Mouse (Mus musculus): Measurements from ENCODE around the gene Kif1c. TPM values are rescaled to one million over a fixed set of nuclear protein-coding genes. Genes with fewer than 3 reads are reported as not detected.
A peak's percentile ranks its signal among the peaks of the same experiment; 100 is the strongest.

Kif1c gene
- total RNA-seq (2021): 100 to 1,000 TPM; 388 to 467 TPM
- long read RNA-seq, experiment 1, partial matches to known transcripts: 3 of 79 reads
- long read RNA-seq, experiment 1, other reads (novel, unspliced or antisense): 76 of 79 reads
- long read RNA-seq, experiment 2, partial matches to known transcripts: 2 of 49 reads
- long read RNA-seq, experiment 2, other reads (novel, unspliced or antisense): 47 of 49 reads

DNA sequence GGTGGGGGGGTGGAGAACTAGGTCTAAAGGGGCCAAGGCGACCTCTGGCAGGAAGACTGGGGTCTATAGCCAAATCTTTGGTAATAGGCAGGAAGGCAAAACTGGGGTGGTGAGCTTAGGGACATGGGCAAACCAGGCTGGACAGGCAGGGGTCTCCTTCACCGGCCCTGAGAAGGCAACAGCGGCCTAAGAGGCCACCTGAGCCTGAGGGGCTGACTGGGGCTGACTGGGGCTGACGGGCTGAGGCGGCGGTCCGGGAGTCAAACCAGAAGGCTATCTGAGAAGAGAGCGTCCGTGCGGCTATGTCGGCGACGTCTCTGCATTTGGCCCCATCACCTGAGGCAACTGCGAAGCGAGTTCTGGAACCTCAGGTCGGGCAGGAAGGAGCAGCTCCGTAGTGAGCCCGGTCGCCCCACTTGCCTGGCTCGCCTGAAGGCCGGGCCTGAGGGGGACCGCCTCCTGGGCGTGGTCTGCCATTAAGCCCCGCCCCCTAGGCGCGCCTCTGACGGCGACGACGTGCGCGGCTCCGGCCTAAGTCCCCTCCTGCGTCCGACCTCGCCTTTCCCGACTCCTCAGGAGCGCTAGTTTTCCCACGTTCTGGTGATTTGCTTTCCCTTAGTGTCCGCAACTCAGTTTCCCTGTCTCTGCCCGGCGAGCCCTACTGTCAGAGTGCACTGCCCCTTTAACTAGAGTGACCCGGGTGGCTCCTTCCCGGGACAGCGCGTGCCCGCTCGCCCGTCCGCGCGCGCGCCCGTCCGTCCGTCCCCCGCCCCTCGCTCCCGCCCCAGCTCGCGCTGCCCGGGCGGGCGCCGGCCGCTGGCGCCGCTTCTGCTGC, at the start of gene Kif1c, which contains the start of gene Inca1:
Gene Kif1c, plus strand, starts transcription at position 827 of the 835 bp plus-strand sequence.
Gene Inca1, minus strand, starts transcription at position 434 of the 835 bp plus-strand sequence.
- DNase-seq: peak; percentile 95

DNA sequence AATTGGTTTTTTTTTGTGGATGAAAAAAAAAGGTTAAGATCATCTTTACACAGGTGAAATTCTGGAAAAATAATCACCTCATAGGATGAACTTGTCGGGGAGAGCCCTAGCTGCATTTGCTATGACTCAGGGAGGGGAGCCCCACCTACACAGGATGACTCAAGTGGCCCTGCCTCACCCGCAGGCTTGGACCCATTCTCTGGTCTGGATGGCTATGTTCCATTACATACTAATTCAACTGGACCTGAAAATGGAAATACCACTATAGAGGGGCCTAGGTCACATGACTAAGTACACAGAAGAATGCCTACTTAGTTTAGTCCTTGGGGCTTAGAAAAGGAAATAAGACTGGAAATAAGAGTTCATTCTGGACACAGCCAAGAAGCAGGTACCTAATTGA, 49.0 kb upstream of the Kif1c start:
- DNase-seq: no peak

DNA sequence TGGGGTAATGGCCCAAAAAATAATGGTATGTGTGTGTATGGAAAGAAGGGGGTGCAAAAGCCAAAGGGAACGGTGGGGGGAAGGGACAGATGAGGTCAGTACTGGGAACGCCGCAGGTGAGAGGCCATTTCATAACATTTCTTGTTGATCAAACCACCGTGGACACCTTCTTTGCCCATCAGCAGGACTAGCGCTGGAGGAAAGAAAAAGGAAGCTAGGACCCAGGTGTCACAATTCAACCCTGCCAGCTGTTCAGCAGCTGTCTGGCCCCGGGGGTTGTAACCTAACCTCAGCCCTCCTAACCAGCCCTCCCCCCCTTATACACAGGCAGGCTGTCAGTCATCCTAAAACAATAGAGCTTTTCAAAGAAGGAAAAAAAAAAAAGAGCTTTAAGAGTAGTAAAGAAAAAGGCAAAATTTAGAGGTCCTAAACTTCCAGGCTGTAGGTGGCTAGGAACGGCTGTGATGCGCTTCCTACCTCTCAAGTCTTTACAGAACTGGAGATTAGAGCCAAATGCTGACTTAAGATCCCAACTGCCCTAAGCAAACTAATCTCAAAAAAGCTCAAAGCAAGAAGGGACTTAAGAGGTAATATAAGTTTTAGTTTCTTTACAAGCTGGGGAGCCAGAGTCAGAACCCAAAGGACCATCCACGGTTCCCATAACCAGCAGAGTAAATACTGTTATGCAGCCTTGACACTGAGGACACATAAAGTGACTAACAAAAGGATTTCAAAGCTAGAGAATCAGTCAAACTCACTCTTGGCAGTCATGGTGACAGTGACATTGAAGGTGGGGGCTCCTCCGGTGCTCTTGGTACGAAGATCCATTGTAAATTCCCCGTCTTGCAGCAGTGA, 48.1 kb upstream of the Kif1c start:
- DNase-seq: peak; percentile 29

DNA sequence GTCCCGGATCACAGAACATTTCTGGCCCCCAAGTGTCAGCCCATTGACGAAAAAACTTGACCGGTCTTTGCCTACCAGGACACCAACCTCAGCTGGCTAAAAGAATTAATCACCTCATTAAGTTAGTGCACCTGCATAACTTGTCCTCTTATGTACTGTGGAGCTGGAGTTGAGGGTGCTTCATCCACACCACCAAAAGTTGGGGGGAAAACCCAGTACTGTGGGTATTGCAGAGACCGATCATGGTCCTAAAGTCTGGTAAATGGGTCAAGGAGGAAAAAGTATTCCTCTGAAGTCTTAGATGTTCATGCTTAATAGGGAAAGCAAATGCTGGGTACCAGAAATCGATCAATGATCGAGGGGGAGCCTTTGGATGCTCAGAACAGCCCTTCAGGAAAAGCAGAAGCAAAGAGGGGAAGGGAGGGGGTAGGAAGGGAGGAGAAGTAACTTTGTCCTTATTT, 47.4 kb upstream of the Kif1c start:
- DNase-seq: no peak

DNA sequence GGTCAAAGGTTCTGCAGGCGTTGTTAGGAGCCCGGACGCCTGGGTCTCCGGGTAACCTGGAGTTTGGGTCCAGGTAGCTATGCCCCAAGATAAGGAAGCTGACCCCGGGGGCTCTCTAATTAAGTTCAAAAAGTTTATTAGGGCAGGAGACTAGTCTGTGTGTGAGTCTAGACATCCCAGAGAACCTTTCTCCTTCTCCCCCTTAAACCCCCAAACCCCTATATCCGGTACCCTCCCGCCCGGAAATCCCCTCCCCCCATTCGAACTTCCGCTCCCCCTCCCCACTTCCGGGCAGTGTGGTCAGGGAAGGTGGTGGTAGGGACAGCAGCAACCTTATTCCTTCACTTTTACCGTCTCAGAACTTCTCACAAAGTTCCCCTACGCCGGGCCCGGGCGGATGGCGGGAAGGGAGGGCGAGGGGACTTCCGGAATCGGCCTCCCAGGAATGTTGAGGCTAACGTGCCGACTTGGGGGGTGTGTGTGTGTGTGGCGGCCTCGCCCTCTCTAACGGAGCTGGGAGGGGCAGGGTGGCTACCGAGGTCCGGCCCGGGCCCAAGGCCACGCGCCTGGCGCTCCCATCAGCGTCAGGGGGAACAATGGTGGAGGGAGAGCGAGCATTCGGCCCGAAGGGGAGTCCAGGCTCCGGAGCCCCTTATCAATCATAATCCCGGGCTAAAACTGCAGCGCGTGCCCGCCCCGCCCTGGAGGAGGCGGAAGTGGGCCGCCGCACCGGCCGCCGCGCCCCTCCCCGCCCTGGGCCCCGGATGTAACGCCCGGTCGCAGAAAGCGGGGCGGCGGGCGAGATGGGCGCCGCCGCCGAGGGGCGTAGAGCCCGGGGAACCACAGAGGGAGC, 46.8 kb upstream of the Kif1c start:
- DNase-seq: peak; percentile 72

DNA sequence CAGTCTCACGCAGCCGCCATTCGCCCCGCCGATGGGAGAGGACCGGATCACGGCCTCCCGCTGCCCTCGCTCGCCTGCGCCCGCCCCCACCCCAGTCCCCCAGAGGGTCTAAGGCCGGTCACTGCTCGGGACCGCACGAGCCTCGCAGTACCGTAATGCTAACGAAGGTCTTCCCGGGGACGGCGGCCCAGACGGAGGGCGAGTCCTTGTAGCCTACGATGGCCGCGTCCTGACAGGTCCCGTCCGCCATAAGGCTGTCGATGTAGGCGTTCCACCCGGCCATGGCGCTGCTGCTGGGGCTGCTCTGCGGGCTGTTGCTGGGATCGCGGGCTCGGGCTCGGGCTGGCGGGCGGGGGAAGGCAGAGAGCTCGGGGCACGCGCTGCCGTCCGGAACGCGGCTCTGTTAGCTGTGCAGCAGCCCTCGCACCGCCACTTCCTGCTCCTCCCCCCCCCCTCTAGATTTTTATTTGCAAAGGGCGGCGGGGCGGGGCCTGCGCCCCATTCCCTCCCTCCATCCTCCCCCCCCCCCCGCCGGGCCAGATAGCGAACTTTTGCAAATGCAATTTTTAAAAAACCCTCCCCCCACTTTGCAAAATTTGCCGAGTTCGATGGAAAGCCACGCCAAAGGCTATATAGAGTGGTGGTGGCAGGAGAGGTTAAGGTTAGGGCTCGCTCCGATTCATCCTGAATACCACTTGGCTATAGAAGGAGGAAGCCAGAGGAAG, 46.0 kb upstream of the Kif1c start, which contains the start of gene Pfn1:
Gene Pfn1, minus strand, starts transcription at position 447 of the 725 bp plus-strand sequence.
- DNase-seq: peak; percentile 85

DNA sequence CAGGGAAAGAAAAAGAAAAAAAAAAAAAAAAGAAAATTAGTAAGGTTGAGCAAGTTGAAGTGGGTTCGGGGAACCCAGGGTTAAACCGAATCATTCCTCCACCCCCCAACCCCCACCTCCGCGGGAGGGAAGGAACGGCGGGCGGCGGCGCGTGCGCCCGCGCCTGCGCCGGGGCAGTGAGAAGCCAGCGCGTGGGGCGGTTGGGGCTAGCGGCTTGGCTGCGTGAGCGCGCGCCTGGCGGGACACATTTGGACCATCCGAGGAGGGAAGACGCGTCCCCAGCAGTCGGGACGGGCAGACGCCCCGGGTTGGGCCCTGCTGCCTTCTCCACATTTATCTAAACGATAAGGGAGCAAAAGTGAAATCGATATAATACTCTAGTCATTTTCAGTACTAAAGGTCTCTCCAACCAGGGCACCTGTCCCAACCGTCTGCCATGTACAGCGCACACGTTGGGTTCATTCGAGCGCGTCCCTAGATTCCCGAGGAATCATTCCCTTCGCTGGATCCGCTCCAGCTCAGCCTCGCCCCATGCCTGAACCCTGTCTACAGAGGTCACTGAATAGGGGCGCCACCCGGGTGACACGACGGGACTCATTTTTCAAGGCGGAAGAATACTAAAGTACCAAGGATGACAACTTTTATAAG, 45.3 kb upstream of the Kif1c start:
- peak; percentile 91 for DNase-seq

DNA sequence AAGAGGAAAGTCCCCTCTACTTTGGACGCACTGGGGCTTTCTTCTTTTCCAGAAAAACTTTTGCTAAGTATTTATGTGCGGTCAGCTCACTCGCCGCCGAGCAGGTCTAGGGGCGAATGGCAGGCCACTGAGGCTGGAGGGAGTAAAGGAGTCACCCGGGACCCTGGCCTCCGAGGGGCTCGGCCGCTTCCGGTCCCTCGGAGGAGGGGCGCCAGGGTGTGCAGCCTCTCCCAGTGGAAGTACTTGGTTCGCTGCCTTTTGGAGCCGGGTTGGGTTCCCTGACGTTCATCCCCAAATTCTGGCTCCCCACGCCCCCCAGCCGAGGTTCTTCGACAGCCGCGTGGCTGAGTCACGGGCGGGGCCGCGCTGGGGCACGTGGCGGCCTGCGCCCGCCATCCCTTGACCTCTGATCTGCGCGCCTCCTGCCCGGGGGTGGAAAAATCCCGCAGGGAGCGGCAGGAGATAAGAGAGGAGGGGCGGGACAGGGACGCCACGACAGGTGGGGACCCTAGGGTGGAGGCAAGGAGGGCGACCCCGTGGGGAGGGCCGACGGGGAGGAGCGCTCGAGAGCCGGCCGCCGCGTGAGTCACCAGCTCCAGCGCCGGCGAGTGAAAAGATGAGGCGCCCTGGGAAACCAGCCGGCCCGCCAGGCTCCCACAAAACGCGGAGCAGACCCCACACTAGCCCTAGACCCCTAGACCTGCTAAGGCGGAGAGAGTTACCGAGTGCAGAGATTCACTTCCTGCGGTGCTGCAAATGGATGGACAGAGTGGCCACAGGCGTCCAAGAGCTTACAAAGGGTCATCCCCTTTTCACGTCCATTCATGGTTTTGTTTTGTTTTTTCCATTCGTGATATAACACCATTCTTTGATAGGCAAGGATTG, 44.5 kb upstream of the Kif1c start:
- DNase-seq: peak; percentile 79

DNA sequence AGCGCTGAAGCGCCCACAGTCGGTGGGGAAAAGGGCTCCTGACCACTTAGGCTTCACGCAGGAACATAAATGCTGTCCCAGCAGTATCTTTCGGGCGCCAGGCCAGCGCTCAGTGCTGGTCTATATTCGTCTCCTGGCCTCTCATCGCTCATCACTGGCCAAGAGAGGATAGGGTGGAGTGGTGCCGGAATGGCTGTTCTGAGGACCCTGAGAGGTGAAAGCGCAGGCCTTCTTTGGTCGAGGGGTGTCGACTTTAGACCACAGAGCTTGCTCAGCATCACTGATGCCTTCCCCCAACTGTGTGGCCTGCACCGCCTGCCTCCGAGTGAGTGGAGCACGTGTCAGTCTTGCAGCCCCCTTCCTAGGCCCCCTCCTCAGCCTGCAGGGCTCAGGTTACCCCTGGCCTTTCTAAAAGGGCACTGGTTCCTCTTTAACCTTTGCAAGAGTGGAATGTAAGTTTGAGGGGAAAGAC, 43.9 kb upstream of the Kif1c start:
- peak; percentile 86 for DNase-seq

DNA sequence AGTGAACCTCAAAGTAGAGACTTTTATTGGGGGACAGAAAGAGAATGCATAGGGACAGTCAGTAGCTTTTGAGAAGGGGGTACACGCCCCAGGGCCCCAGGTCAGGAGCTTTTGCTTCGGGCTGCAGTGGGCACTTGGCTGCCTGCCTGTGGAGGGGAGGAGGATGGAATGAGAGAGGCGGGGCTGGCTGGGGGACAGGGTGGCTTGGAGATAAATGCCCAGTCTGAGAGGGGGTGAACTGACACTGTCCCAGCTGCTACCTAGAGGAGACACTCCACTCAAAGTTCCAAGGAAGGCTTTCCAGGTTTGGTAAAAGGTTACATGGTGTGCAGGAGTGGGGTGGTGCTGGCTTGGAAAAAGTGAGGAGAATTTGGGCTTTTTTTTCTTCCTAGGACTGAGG, 43.4 kb upstream of the Kif1c start, which contains the start of gene Eno3:
Gene Eno3, plus strand, starts transcription at position 239 of the 400 bp plus-strand sequence.
- peak; percentile 79 for DNase-seq

DNA sequence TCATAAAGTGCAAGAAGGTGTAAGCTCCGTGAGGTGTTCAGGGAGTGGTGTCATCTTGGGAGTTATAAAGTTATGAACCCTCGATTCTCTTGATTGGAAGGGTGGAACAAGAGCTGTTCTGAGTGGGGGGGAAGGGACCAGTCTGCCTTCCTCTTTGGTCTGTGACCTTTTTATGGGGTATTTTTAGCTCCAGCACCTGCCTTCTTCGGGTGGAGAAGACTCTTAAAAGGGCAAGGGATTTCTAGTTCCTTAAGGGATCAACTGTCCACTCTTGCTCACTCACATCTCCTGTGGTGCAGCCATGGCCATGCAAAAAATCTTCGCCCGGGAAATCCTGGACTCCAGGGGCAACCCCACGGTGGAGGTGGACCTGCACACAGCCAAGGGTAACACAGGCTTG, 42.8 kb upstream of the Kif1c start:
- DNase-seq: peak; percentile 57

DNA sequence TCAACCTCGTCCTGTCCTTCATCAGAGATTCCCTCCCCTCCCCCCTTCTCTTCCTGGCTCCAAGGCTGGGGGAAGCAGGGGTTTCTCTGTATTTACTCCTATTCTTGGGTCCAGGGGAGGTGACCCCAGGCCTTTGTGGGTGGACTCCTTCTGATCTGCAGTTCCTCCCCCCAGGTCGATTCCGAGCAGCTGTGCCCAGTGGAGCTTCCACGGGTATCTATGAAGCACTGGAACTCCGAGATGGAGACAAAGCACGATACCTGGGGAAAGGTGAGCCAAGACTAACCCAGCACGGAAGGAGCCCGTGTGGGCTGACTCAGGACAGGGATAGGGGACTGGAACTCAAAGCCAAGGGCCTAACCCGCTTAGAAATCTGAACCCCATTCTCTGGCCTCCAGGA, 42.4 kb upstream of the Kif1c start:
- DNase-seq: no peak

DNA sequence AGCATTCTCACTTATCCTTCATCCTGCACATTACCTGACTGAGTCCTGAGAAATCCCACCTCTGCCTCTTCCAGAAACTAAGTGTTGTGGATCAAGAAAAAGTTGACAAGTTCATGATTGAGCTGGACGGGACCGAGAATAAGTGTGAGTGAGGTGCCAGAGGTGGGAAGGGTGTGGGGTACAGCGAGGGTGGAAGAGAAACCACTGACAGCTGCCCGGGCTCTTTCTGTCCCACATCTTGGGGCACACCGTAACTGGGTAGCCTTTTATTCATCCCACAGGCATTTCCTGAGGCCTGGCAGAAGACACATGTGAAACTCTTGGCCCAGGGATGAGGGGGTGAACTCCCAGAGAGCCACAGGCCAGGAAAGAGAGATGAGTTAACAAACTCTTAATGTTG, 41.8 kb upstream of the Kif1c start:
- DNase-seq: no peak

DNA sequence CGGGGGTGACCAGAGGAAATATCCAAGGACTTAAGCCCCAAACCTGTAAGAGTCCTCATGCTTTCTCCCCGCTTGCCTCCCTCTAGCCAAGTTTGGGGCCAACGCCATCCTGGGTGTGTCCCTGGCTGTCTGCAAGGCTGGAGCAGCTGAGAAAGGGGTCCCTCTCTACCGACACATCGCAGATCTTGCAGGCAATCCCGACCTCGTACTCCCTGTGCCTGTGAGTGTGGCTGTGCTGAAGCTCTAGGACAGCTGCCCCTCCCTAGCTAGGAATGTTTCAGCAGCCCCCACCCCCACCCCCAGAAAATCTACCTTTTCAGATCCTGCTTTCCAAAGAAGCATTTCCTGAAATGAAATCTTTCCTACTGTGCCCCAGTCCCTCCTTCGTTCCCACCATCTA, 41.4 kb upstream of the Kif1c start:
- no peak for DNase-seq

DNA sequence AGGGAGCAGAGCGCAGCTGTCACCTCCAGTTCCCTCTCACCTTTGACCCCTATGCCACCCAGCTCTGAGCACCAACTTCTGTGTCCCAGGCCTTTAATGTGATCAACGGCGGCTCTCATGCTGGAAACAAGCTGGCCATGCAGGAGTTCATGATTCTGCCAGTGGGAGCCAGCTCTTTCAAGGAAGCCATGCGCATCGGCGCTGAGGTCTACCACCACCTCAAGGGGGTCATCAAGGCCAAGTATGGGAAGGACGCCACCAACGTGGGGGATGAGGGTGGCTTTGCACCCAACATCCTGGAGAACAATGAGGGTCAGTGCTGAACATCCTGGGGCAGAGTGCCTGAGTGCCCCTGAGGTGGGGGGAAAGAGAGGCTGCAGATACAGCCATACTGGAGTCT, 39.8 kb upstream of the Kif1c start:
- no peak for DNase-seq

DNA sequence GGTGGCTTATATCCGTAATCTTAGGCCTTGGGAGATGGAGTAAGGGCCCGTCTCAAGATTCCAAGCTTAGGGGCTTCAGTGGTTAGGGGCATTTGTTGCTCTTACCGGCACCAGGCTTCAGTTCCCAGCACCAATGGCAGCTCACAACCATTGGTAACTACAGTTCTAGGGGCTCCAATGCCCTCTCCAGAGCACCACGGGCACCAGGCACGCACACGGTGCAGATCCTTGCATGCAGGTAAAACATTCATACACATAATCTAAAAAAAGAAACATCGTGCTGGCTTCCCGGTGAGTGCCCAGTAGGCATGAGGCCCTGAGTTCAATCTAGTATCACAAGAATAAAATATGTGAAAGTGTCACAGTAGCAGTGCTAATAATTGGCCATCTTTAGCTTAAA, 37.2 kb upstream of the Kif1c start:
- no peak for DNase-seq

DNA sequence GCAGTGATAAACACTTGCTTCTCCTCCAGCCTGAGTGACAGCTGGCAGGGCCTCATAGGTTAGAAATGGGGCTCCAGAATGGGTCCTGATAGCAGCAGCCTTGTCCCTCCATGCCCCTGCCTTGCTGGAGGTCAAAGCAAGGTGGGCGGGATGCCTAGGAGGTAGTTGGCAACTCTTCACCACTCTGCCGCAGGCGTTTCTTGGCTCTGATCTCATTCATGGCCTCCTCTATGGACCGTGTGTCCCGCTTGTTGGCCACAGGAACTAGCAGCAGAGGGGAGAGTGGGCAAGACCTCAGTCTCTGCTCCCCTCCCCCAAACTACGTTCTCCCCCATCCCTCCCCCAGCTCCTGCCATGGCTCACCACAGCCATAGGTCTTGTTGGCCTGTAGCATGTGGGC, 36.4 kb upstream of the Kif1c start:
- peak; percentile 64 for DNase-seq

DNA sequence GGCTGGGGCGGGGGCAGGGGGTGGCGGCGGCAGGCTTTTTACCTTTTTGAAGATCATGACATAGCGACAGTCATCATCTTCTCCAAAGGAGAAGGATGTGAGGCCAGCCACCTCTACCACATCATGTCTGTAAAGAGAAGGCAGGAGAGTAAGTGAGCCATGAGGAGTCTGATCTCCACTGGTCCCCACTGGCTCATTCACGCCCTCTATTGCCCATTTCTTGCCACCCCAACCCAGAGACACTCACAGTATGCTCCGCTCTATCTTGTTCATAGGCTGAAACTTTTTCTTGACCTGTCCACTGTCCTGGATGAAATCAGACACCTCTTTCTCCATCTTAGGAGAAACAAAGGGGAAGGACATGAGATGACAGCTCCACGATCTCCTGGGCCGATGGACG, 35.6 kb upstream of the Kif1c start:
- DNase-seq: no peak

DNA sequence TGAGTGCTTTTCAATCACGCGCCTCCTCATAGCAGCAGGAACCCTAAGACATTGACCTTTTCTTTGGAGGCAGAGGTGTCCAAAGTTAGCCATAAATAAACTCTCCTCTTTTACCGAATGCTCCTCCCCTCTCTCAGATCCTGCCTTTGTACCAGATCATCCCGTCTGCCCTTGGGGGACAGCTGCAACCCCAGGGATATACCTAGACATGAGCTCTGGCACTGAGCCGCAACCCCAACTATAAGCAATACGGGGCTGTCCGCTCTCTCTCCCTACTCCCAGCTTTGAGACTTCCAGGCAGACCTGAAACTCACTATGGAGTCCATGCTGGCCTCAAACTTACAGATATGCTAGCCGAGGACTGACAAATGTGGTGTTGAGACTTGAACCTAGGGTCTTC, 33.7 kb upstream of the Kif1c start:
- no peak for DNase-seq

All from gastrocnemius, postnatal 25 days (tissue).